Mouse (Mus musculus) embryonic fibroblast, embryonic 13.5 days (primary cell): ENCODE measurements around the gene Asic4.

Experiments used
- CTCF ChIP-seq: IDR thresholded peaks from 2 replicates; pipeline ENCODE4 v1.5.1; 2011; ENCODE audit warnings: mild to moderate bottlenecking, control low read depth, low read length, moderate library complexity, borderline replicate concordance; ENCODE audit not compliant: insufficient read depth
- POLR2A ChIP-seq: IDR thresholded peaks from 2 replicates; pipeline ENCODE4 v1.6.1; 2011; ENCODE audit warnings: low read depth, mild to moderate bottlenecking, control low read depth, low read length, moderate library complexity

DNA sequence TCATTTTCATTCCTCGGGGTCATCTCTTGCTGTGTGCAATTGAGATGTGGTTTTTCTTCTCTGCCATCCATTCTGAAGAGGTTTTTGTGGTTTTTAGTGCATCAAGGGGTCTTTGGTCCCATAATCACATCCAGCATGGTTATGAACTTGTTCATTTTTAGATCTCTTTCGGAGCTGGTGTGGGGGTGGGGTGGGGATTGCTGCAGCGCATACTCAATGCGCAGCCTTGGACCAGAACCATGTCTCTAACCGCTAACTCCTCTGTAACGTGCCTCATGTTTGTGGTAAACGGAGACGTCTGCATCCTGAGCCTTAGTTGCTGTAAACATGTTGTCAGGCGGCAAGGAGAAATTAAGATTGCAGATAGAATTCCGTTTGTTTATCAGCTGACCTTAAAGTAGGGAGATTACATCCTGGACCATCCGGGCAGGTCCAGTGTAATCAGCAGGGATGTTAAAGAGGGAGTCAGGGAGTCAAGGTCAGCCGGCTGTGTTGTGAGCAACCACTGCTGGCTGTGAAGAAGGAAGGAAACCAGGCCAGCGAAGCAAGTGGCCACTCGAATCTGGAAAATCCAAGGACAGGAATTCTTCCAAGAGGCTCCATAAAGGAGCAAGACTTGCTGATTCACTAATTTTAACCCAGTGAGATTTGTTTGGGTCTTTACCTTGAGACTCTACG lies 66.6 kb downstream of the Asic4 start:
- TF ChIP-seq CTCF, result no peak
- no peak for TF ChIP-seq POLR2A
